Comparison of ENCODE assay signal across 8 mouse cellular contexts in genomic region chr15:89122649-89123366, GRCm38 (mm10). TPM values are rescaled to one million over a fixed set of nuclear protein-coding genes. Genes with fewer than 3 reads are reported as not detected.
A peak's percentile ranks its signal among the peaks of the same experiment; 100 is the strongest.
DNase-seq lines count a peak whose midpoint lies in the region; ATAC-seq lines count a peak whose summit lies in the region.

Gene Tubgcp6 (minus strand): TSS chr15:89123112.

- WGBS in forebrain, embryonic 11.5 days = under 1% methylated on average over 47 of the region's 47 CpGs
- under 1% methylated on average over 47 of the region's 47 CpGs for WGBS in heart, embryonic 16.5 days
- WGBS in liver, embryonic 15.5 days (ENCODE audit: insufficient replicate concordance) = under 1% methylated on average over 47 of the region's 47 CpGs
- under 1% methylated on average over 47 of the region's 47 CpGs for WGBS in neural tube, embryonic 12.5 days

- peak within 1 kb of the TSS; percentile 26; the same call in 1 of the 2 replicates for H3K27ac ChIP-seq in forebrain, embryonic 11.5 days (ENCODE audit: low read depth, low read length)
- H3K27ac ChIP-seq in heart, embryonic 16.5 days (ENCODE audit: low read length) = peak within 1 kb of the TSS; percentile 59
- H3K27ac ChIP-seq in liver, embryonic 15.5 days (replicated peaks) = peak within 1 kb of the TSS; percentile 79
- H3K27ac ChIP-seq in neural tube, embryonic 12.5 days = peak within 1 kb of the TSS; percentile 51; the same call in 1 of the 2 replicates

- H3K9ac ChIP-seq in forebrain, embryonic 11.5 days (ENCODE audit: low read length) = peak within 1 kb of the TSS; percentile 80
- peak within 1 kb of the TSS; percentile 75 for H3K9ac ChIP-seq in heart, embryonic 16.5 days (ENCODE audit: low read length)
- H3K9ac ChIP-seq in liver, embryonic 15.5 days = peak within 1 kb of the TSS; percentile 86
- H3K9ac ChIP-seq in neural tube, embryonic 12.5 days = peak within 1 kb of the TSS; percentile 76

- peak within 1 kb of the TSS; percentile 96 for H3K4me3 ChIP-seq in forebrain, embryonic 11.5 days (ENCODE audit: low read depth, low read length)
- peak within 1 kb of the TSS; percentile 69 for H3K4me3 ChIP-seq in heart, embryonic 16.5 days (ENCODE audit: low read length)
- peak within 1 kb of the TSS; percentile 93 for H3K4me3 ChIP-seq in liver, embryonic 15.5 days (replicated peaks)
- peak within 1 kb of the TSS; percentile 74 for H3K4me3 ChIP-seq in neural tube, embryonic 12.5 days

- H3K27me3 ChIP-seq in forebrain, embryonic 11.5 days (ENCODE audit: control insufficient read depth, insufficient read depth, low read length) = no peaks in the 10 kb centered on the region
- no peaks in the 10 kb centered on the region for H3K27me3 ChIP-seq in heart, embryonic 16.5 days (ENCODE audit: control insufficient read depth, insufficient read depth, low read length)
- H3K27me3 ChIP-seq in liver, embryonic 15.5 days = no peaks in the 10 kb centered on the region
- no peaks in the 10 kb centered on the region for H3K27me3 ChIP-seq in neural tube, embryonic 12.5 days (replicated peaks)

- peak; percentile 83 for ATAC-seq in forebrain, embryonic 11.5 days (replicated peaks; ENCODE audit: low FRiP score)
- ATAC-seq in heart, embryonic 16.5 days (replicated peaks; ENCODE audit: extremely low read depth, insufficient read depth, low FRiP score) = peak; percentile 80
- ATAC-seq in liver, embryonic 15.5 days (ENCODE audit: insufficient read depth) = peak; percentile 84
- peak; percentile 78 for ATAC-seq in neural tube, embryonic 12.5 days (ENCODE audit: low FRiP score, low read depth)

- peak within 1 kb of the TSS; percentile 93 for H3K4me2 ChIP-seq in forebrain, embryonic 11.5 days (ENCODE audit: low read depth, low read length, severe bottlenecking)
- peak within 1 kb of the TSS; percentile 94 for H3K4me2 ChIP-seq in heart, embryonic 16.5 days (ENCODE audit: low read depth, low read length)
- peak within 1 kb of the TSS; percentile 84 for H3K4me2 ChIP-seq in liver, embryonic 15.5 days
- H3K4me2 ChIP-seq in neural tube, embryonic 12.5 days (replicated peaks) = peak within 1 kb of the TSS; percentile 95

- DNase-seq in CD8-positive naive resting alpha-beta T cell, adult 2 months (ENCODE audit: low read depth in 2 of 2, low spot score in 2 of 2) = peak; percentile 79 to 92
- peak; percentile 93 for DNase-seq in c-Kit-positive CD71-negative TER-119-negative erythroid progenitor cells, embryonic 14.5 days (ENCODE audit: low read depth)
- DNase-seq in forebrain, embryonic 11.5 days (ENCODE audit: low spot score) = peak; percentile 97
- peak; percentile 96 to 98 for DNase-seq in kidney, postnatal 36 days
- DNase-seq in telencephalon, adult 2 months (ENCODE audit: low read depth, low spot score) = peak; percentile 91

- H3K4me1 ChIP-seq in forebrain, embryonic 11.5 days (replicated peaks; ENCODE audit: control insufficient read depth, insufficient read depth, low read length) = peaks cover 21% of the 10 kb centered on the region
- peaks cover 36% of the 10 kb centered on the region for H3K4me1 ChIP-seq in heart, embryonic 16.5 days (ENCODE audit: control insufficient read depth, insufficient read depth, low read length)
- peaks cover 47% of the 10 kb centered on the region for H3K4me1 ChIP-seq in liver, embryonic 15.5 days (replicated peaks)
- peaks cover 42% of the 10 kb centered on the region for H3K4me1 ChIP-seq in neural tube, embryonic 12.5 days

- no peaks in the 10 kb centered on the region for H3K36me3 ChIP-seq in forebrain, embryonic 11.5 days (ENCODE audit: control insufficient read depth, insufficient read depth, low read length)
- H3K36me3 ChIP-seq in heart, embryonic 16.5 days (ENCODE audit: control insufficient read depth, insufficient read depth) = peaks cover 6% of the 10 kb centered on the region; the same call in 1 of the 2 replicates
- H3K36me3 ChIP-seq in liver, embryonic 15.5 days (replicated peaks) = peaks cover 31% of the 10 kb centered on the region
- H3K36me3 ChIP-seq in neural tube, embryonic 12.5 days = peaks cover 6% of the 10 kb centered on the region; the same call in 1 of the 2 replicates

- no peaks in the 10 kb centered on the region for H3K9me3 ChIP-seq in forebrain, embryonic 11.5 days (ENCODE audit: control insufficient read depth, low read length)
- no peaks in the 10 kb centered on the region for H3K9me3 ChIP-seq in heart, embryonic 16.5 days (replicated peaks; ENCODE audit: control insufficient read depth, low read length)
- H3K9me3 ChIP-seq in liver, embryonic 15.5 days (replicated peaks) = no peaks in the 10 kb centered on the region
- no peaks in the 10 kb centered on the region for H3K9me3 ChIP-seq in neural tube, embryonic 12.5 days

RNA-seq across cellular contexts. Expression of gene Tubgcp6, which starts in this region (rescaled TPM):
- 24.2 and 26.0 TPM in 2 replicates for polyA plus RNA-seq in forebrain, embryonic 11.5 days (2014; fragmentation: Nextera tagmentation; extraction: Ambion mirVana)
- polyA plus RNA-seq in heart, embryonic 16.5 days (2015; fragmentation: Nextera tagmentation; extraction: Ambion mirVana) = 9.1 and 9.8 TPM in 2 replicates
- polyA plus RNA-seq in liver, embryonic 15.5 days (2015; fragmentation: Nextera tagmentation; extraction: Ambion mirVana) = 6.0 and 7.5 TPM in 2 replicates
- 18.7 and 20.6 TPM in 2 replicates for polyA plus RNA-seq in neural tube, embryonic 12.5 days (2016; fragmentation: Nextera tagmentation; extraction: Ambion mirVana)

Comparison
In these comparisons a context has a peak if more than half of its experiments do, and no peak if none do; other contexts are left out.
1. Peak in every context shown above with its lines: DNase-seq, ATAC-seq, H3K4me3 ChIP-seq and H3K27ac ChIP-seq.
2. H3K27ac ChIP-seq: peak in every context shown above with its lines; median percentile 79 in liver, embryonic 15.5 days; 59 in heart, embryonic 16.5 days; 51 in neural tube, embryonic 12.5 days; 26 in forebrain, embryonic 11.5 days.